Mouse (Mus musculus) lung, adult 2 months (tissue): Measurements from ENCODE around the gene Olfr520.

Experiments used
- CTCF ChIP-seq: fragments of 200-500 bp; IDR thresholded peaks from 2 replicates; pipeline ENCODE4 v1.5.1; 2011; ENCODE audit warnings: mild to moderate bottlenecking, low read length, control low read depth; ENCODE audit not compliant: insufficient read depth
- POLR2A ChIP-seq: fragments of 200-500 bp; IDR thresholded peaks from 2 replicates; pipeline ENCODE4 v1.6.1; 2011; ENCODE audit warnings: low read depth, mild to moderate bottlenecking, control low read depth, low read length, borderline replicate concordance; ENCODE audit errors: extremely low read depth

DNA sequence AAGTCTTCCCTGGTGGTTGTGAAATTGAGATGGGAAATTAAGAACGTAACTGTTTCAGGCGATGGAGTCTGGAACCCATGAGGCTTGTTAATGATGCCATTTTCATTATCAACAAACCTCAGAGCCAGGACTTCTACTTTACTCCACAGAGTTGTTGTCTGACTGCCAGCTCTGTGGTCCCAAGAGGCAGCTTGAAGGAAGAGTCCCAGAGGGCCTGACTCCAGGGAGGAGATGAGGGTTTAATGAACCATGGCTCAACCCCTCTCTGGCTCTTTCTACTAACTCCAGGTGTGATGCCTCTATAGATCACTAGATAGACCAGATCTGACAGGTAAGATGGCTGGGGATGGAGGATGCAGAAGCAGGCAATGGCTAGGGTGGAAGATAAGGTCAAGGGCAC, at the start of gene Olfr520:
- no peak for TF ChIP-seq CTCF
- no peak for TF ChIP-seq POLR2A
